Mouse (Mus musculus): ENCODE results near the gene Fabp6.
A peak's percentile ranks its signal among the peaks of the same experiment; 100 is the strongest.

Fabp6 gene

DNA sequence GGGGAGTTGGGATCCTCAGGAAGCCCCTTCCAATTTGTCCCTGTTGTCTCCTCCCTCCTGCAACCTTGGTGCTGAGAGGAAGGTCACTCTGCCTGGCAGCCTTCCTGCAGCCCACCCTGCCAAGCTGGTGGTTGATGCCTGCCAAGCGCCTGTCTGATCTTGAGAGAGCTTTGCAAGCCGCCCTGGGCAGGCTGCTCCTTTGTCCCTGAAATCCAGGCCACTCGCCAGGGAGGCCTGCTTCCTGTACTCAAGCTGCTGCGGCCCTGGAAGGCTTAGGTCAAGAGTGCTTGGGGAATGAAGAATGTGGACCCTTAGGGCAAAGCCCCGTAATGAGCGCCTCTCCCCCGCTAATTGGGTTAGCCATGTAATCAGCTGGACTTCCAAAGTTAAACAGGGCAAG lies 53.2 kb downstream of the Fabp6 start:
- peak; percentile 66 for ATAC-seq (ENCODE audit: low TSS enrichment)

DNA sequence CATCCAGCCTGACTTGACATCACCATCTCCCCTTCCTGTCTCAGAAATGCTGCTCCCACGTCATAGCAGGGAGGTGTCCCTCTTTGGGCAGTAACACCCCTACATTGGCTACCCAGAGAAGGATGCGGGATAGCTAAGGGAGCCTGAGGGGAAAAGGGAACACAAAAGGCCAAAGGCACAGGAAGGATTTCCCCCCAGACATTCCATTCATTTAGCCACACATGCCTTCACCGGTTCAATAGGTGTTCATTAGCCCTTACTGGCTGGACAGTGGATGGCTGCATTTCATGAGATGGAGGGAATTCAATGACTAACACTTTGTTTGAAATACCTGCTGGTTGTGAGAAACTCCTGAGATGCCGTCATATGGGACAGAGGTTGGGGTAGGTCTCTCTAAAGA lies 54.7 kb downstream of the Fabp6 start:
- no peak for ATAC-seq (ENCODE audit: low TSS enrichment)

All from frontal cortex, adult (tissue).